Mouse (Mus musculus): ENCODE data around the gene Ptpra. TPM values are rescaled to one million over a fixed set of nuclear protein-coding genes. Genes with fewer than 3 reads are reported as not detected.
A peak's percentile ranks its signal among the peaks of the same experiment; 100 is the strongest.

Gene Ptpra
- total and polyA plus RNA-seq, 2 experiments from 2014 or later: 154 to 162 TPM

DNA sequence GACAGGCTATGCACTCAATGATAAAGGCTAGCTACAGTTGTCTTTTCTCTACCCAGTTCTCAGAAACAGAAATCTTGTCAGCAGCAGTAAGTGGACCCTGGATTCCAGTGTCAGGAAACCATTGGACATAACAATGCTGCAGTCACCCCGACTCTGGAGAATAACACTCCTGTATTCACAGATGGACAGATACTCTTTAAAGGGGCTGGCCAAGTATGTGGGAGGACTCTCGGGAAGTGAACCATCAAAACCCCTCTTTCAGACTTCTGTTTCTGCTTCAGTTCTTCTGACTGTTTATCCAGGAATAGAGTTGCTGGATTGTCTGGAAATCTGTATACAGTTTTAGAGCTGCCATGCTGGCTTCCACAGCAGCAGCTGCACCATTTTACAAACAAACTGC is 20.2 kb upstream of the Ptpra start:
- 0 out of 2 replicates have a peak, but pooled peaks cover 5% of the 10 kb centered on the region for H3K4me1 ChIP-seq (ENCODE audit: insufficient read depth)
- DNase-seq (no peak), ATAC-seq (no peak)
- H3K27me3 ChIP-seq (ENCODE audit: insufficient read depth, low read length): no peaks in the 10 kb centered on the region
- no peak overlapping the region for H3K9ac ChIP-seq
- H3K27ac ChIP-seq (ENCODE audit: low read depth, low read length): no peak overlapping the region
- no peak overlapping the region for H3K4me3 ChIP-seq (ENCODE audit: low read depth, low read length)
- H3K36me3 ChIP-seq (ENCODE audit: insufficient read depth): no peaks in the 10 kb centered on the region
- no peak overlapping the region for H3K4me2 ChIP-seq (ENCODE audit: low read depth)
- WGBS: 43% methylated on average over 2 of the region's 2 CpGs
- TF ChIP-seq CTCF (IDR thresholded peaks at IDR 0.05; ENCODE audit: low read depth): no peak
- no peaks in the 10 kb centered on the region for H3K9me3 ChIP-seq (ENCODE audit: low read length)

DNA sequence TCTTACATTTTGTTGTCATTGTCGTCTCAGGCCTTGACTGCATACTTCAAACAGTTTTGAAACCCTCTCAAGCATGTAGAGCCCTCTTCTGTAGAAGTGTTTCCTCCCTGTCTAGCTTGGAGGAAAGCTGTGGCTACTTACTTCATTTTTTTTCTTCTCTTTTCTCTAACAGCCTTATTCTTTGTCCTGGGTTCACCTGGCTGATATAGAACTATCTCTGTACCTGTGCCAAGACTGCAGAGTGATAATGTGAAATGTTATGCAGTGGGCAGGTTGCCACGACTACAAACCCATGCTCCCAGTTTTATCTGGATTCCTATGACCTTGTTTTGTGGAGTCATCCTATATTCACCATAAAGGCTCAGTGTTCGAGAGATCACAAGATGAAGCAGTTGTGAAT is 19.6 kb upstream of the Ptpra start:
- 81% methylated on average over 3 of the region's 3 CpGs for WGBS
- H3K4me3 ChIP-seq (ENCODE audit: low read depth, low read length): no peak overlapping the region
- no peak overlapping the region for H3K27ac ChIP-seq (ENCODE audit: low read depth, low read length)
- no peaks in the 10 kb centered on the region for H3K9me3 ChIP-seq (ENCODE audit: low read length)
- DNase-seq (no peak), ATAC-seq (no peak)
- H3K4me2 ChIP-seq (ENCODE audit: low read depth): no peak overlapping the region
- H3K4me1 ChIP-seq (ENCODE audit: insufficient read depth): no peaks in the 10 kb centered on the region
- H3K36me3 ChIP-seq (ENCODE audit: insufficient read depth): no peaks in the 10 kb centered on the region
- no peak overlapping the region for H3K9ac ChIP-seq
- H3K27me3 ChIP-seq (ENCODE audit: insufficient read depth, low read length): no peaks in the 10 kb centered on the region
- no peak for TF ChIP-seq CTCF (IDR thresholded peaks at IDR 0.05; ENCODE audit: low read depth)

DNA sequence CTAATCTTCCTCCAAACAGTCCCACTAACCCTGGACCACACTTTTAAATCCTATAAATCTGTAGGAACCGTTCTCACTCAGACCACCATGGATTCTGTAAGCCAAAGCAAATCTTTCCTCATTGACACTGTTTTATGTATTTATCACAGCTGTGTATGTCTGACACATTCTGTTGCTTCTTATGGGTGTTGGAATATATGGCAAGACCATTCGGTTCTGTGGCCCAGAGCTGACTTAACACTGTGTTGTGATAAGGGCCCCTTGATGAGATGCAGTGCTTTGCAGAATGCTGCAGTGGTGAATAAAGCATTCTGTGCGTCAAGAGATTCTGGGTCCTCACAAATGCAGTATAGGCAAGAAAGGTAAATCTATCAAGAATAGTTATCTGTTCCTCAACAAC is 17.9 kb upstream of the Ptpra start:
- H3K36me3 ChIP-seq (ENCODE audit: insufficient read depth): no peaks in the 10 kb centered on the region
- H3K4me1 ChIP-seq (ENCODE audit: insufficient read depth): no peaks in the 10 kb centered on the region
- ATAC-seq: peak; percentile 90
- H3K27ac ChIP-seq (ENCODE audit: low read depth, low read length): 0 out of 2 replicates have a peak overlapping the region, but pooled peaks have one; percentile 36
- no peak overlapping the region for H3K4me3 ChIP-seq (ENCODE audit: low read depth, low read length)
- H3K27me3 ChIP-seq (ENCODE audit: insufficient read depth, low read length): no peaks in the 10 kb centered on the region
- H3K9me3 ChIP-seq (ENCODE audit: low read length): no peaks in the 10 kb centered on the region
- WGBS: 72% methylated on average over 3 of the region's 3 CpGs
- H3K9ac ChIP-seq: no peak overlapping the region
- DNase-seq: peak; percentile 46
- TF ChIP-seq CTCF (IDR thresholded peaks at IDR 0.05; ENCODE audit: low read depth): no peak
- H3K4me2 ChIP-seq (ENCODE audit: low read depth): no peak overlapping the region

DNA sequence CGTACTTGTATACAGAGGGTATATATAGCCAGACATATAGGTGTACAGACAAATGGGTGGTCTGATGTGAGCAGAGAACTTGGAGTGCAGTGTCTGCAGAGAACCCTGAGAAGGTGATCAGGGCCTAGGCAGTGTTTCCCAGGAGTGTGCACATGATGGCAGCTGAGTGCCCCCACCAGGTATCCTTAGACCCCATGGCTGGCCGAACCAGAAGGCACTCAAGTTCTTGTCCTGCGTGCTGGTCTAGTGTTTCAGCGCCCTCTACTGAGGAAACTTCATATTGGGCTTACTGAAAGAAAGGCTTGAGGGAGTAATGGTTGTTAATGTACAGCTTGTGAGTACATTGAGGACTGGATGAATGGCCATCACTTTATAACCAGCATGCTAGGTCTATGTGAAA is 16.9 kb upstream of the Ptpra start:
- WGBS: 20% methylated on average over 4 of the region's 4 CpGs
- Histone ChIP-seq H3K4me1 (ENCODE audit: insufficient read depth) (no peaks in the 10 kb centered on the region), H3K9me3 (ENCODE audit: low read length) (no peaks in the 10 kb centered on the region), H3K27ac (ENCODE audit: low read depth, low read length) (no peak overlapping the region), H3K27me3 (ENCODE audit: insufficient read depth, low read length) (no peaks in the 10 kb centered on the region), H3K4me2 (ENCODE audit: low read depth) (no peak overlapping the region), H3K36me3 (ENCODE audit: insufficient read depth) (peaks cover 5% of the 10 kb centered on the region), H3K9ac (no peak overlapping the region), H3K4me3 (ENCODE audit: low read depth, low read length) (no peak overlapping the region)
- peak; percentile 75 for TF ChIP-seq CTCF (IDR thresholded peaks at IDR 0.05; ENCODE audit: low read depth)
- DNase-seq (peak; percentile 70), ATAC-seq (0 out of 2 replicates have a peak, but pooled peaks have one; percentile 7)

DNA sequence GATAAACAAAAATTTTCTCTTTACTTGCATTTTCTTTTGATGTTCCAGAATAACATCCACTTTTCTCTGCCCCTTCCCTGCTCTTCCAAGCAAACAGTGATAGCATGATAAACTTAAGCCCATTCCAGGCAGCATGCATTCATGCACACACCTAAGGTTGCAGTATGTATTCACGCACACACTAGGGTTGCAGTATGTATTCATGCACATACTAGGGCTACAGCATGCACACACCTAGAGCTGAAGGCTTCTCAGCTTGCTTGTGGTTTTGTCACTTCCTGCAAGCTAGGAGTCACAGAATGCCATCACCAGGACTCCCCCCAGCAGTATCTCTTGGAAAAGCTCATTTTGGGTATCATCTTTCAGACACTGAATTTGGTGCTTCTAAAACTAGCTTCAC is 13.3 kb upstream of the Ptpra start:
- Histone ChIP-seq H3K4me2 (ENCODE audit: low read depth) (no peak overlapping the region), H3K27ac (ENCODE audit: low read depth, low read length) (no peak overlapping the region), H3K36me3 (ENCODE audit: insufficient read depth) (peaks cover 41% of the 10 kb centered on the region), H3K4me3 (ENCODE audit: low read depth, low read length) (no peak overlapping the region), H3K4me1 (ENCODE audit: insufficient read depth) (no peaks in the 10 kb centered on the region), H3K9me3 (ENCODE audit: low read length) (no peaks in the 10 kb centered on the region), H3K9ac (no peak overlapping the region), H3K27me3 (ENCODE audit: insufficient read depth, low read length) (no peaks in the 10 kb centered on the region)
- 98% methylated on average over 1 of the region's 1 CpGs for WGBS
- DNase-seq: no peak
- no peak for TF ChIP-seq CTCF (IDR thresholded peaks at IDR 0.05; ENCODE audit: low read depth)
- ATAC-seq: no peak

DNA sequence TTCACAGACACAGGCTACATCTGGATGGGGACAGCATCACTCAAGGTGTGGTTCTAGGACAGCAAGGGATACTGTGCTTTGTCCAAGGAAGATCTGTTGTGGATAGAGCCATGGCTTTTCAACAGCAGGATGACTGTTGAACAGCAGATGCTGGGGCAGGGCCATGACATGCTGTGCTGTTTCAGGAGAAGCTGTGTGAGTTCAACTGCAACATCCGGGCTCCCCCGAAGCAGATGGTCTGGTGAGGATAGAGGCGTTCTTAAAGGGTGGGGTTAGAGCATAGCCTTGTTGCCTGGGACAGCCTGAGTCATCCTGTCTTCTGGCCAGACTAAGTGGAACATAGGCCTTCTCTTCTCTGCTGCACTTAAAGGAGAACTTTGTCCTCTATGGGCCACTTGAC is 11.2 kb upstream of the Ptpra start:
- DNase-seq: no peak

DNA sequence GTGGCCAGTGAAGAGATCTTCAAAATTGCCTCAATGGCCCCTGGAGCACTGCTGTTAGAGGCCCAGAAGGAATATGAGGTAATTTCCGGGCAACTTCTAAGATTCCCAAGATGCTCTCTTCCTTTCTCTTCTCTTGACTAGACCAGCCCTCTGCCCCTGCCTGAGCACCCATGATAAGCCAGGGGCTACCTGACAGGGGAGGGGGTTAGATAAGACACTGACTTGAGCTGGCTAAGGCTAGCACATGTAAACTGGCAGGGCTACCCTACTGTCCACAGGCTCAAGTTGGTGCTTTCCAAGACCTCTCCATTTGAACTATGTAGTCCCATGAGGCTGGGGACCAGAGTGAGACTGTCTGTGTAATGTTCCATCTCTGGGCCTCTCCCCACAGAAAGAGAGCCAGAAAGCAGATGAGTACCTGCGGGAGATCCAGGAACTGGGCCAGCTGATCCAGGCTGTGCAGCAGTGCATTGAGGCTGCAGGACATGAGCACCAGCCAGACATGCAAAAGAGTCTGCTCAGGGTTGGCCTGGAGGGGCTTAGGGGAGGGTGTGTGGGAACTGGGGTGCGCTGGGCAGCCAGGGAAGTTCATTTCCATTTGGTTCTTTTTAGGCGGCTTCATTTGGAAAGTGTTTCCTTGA is 10.1 kb upstream of the Ptpra start:
- H3K4me2 ChIP-seq (ENCODE audit: low read depth): no peak overlapping the region
- H3K4me1 ChIP-seq (ENCODE audit: insufficient read depth): no peaks in the 10 kb centered on the region
- ATAC-seq: no peak
- 91% methylated on average over 4 of the region's 4 CpGs for WGBS
- H3K4me3 ChIP-seq (ENCODE audit: low read depth, low read length): no peak overlapping the region
- H3K27ac ChIP-seq (ENCODE audit: low read depth, low read length): no peak overlapping the region
- H3K36me3 ChIP-seq (ENCODE audit: insufficient read depth): peaks cover 72% of the 10 kb centered on the region
- TF ChIP-seq CTCF (IDR thresholded peaks at IDR 0.05; ENCODE audit: low read depth): no peak
- no peak for DNase-seq
- H3K9me3 ChIP-seq (ENCODE audit: low read length): no peaks in the 10 kb centered on the region
- no peaks in the 10 kb centered on the region for H3K27me3 ChIP-seq (ENCODE audit: insufficient read depth, low read length)
- H3K9ac ChIP-seq: no peak overlapping the region

More for the DNA sequence above, 11.2 kb upstream of the Ptpra start:
- no peak for ATAC-seq
- no peak for TF ChIP-seq CTCF (IDR thresholded peaks at IDR 0.05; ENCODE audit: low read depth)
- 87% methylated on average over 3 of the region's 3 CpGs for WGBS
- Histone ChIP-seq H3K36me3 (ENCODE audit: insufficient read depth) (peaks cover 62% of the 10 kb centered on the region), H3K9ac (no peak overlapping the region), H3K4me1 (ENCODE audit: insufficient read depth) (no peaks in the 10 kb centered on the region), H3K27me3 (ENCODE audit: insufficient read depth, low read length) (no peaks in the 10 kb centered on the region), H3K27ac (ENCODE audit: low read depth, low read length) (no peak overlapping the region), H3K4me2 (ENCODE audit: low read depth) (no peak overlapping the region), H3K9me3 (ENCODE audit: low read length) (no peaks in the 10 kb centered on the region), H3K4me3 (ENCODE audit: low read depth, low read length) (no peak overlapping the region)
